Mouse (Mus musculus): ENCODE measurements around the gene Plppr2. TPM values are rescaled to one million over a fixed set of nuclear protein-coding genes. Genes with fewer than 3 reads are reported as not detected.
A peak's percentile ranks its signal among the peaks of the same experiment; 100 is the strongest.

Plppr2 gene
- polyA plus RNA-seq, 1 experiment from 2014 or later: 90.6 TPM

GRCm38 (mm10) chr9:21989230-21990110 is 52.6 kb downstream of the Plppr2 start, which contains the start of gene Rgl3:
Rgl3 (minus strand) TSS chr9:21989446.
- Histone ChIP-seq H3K9me3 (ENCODE audit: control insufficient read depth, low read length) (no peaks in the 10 kb centered on the region), H3K27ac (no peak within 1 kb of the TSS), H3K9ac (peak within 1 kb of the TSS; percentile 12), H3K4me1 (replicated peaks; ENCODE audit: control insufficient read depth, insufficient read depth, low read length) (peaks cover 18% of the 10 kb centered on the region; the same call in 1 of the 2 replicates), H3K4me3 (replicated peaks; ENCODE audit: low read length) (peak within 1 kb of the TSS; percentile 22), H3K27me3 (ENCODE audit: control insufficient read depth, insufficient read depth, low read length) (peaks cover 58% of the 10 kb centered on the region), H3K36me3 (replicated peaks; ENCODE audit: control insufficient read depth, insufficient read depth) (no peaks in the 10 kb centered on the region), H3K4me2 (replicated peaks) (peak within 1 kb of the TSS; percentile 49)
- WGBS: 1% methylated on average over 42 of the region's 42 CpGs
- DNase-seq (ENCODE audit: low spot score) (no peak), ATAC-seq (ENCODE audit: low FRiP score) (no peak)

GRCm38 (mm10) chr9:21992227-21992626 is 55.4 kb downstream of the Plppr2 start:
- no peak overlapping the region for H3K9ac ChIP-seq
- H3K27me3 ChIP-seq (ENCODE audit: control insufficient read depth, insufficient read depth, low read length): peaks cover 46% of the 10 kb centered on the region
- H3K4me3 ChIP-seq (replicated peaks; ENCODE audit: low read length): no peak overlapping the region
- no peak overlapping the region for H3K27ac ChIP-seq
- 79% methylated on average over 4 of the region's 4 CpGs for WGBS
- no peaks in the 10 kb centered on the region for H3K36me3 ChIP-seq (replicated peaks; ENCODE audit: control insufficient read depth, insufficient read depth)
- H3K4me2 ChIP-seq (replicated peaks): no peak overlapping the region
- no peak for DNase-seq (ENCODE audit: low spot score)
- ATAC-seq (ENCODE audit: low FRiP score): no peak
- peaks cover 18% of the 10 kb centered on the region; the same call in 1 of the 2 replicates for H3K4me1 ChIP-seq (replicated peaks; ENCODE audit: control insufficient read depth, insufficient read depth, low read length)
- H3K9me3 ChIP-seq (ENCODE audit: control insufficient read depth, low read length): no peaks in the 10 kb centered on the region

DNA sequence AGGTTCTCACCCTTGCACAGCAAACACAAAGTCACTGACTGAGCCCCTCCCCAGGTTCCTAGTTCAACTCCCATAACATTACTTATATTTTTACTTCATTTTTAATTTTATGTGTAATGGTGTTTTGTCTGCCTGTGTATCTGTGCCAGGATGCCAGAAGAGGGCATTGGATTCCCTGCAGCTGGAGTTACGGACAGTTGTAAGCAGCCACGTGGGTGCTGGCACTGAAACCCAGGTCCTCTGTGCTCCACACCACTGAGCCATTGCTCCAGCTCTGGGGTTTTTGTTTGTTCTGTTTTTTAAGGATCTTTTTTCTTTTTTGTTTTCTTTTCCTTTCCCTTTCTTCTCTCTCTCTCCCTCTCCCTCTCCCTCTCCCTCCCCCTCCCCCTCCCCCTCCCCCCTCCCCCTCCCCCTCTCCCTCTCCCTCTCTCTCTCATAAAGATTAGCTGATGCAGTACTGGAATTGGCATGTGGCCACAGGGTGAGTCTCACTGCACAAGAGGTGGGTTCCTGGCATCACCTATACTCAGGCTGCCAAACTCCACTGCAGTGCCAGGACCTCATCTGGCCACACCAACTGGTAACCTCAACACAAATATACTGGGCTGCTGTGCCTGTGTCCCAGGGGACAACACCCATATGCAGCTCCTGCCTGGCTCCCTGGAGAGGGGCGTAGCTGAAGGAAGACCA is 59.5 kb downstream of the Plppr2 start:
- Histone ChIP-seq H3K36me3 (replicated peaks; ENCODE audit: control insufficient read depth, insufficient read depth) (no peaks in the 10 kb centered on the region), H3K9me3 (ENCODE audit: control insufficient read depth, low read length) (no peaks in the 10 kb centered on the region), H3K4me1 (replicated peaks; ENCODE audit: control insufficient read depth, insufficient read depth, low read length) (no peaks in the 10 kb centered on the region), H3K4me2 (replicated peaks) (no peak overlapping the region), H3K9ac (no peak overlapping the region), H3K4me3 (replicated peaks; ENCODE audit: low read length) (no peak overlapping the region), H3K27me3 (ENCODE audit: control insufficient read depth, insufficient read depth, low read length) (peaks cover 6% of the 10 kb centered on the region), H3K27ac (no peak overlapping the region)
- DNase-seq (ENCODE audit: low spot score) (no peak), ATAC-seq (ENCODE audit: low FRiP score) (no peak)
- 87% methylated on average over 3 of the region's 3 CpGs for WGBS

Other genes with a start within 250 kb of the Plppr2 start
- gene Ldlr, start 213.6 kb upstream of the Plppr2 start, polyA plus RNA-seq (2014; fragmentation: Nextera tagmentation; extraction: Ambion mirVana): 7.3 and 7.9 TPM in 2 replicates
- gene Spc24, start 176.7 kb upstream of the Plppr2 start, polyA plus RNA-seq (2014; fragmentation: Nextera tagmentation; extraction: Ambion mirVana): 17.7 and 18.7 TPM in 2 replicates
- gene Kank2, start 138.3 kb upstream of the Plppr2 start, polyA plus RNA-seq (2014; fragmentation: Nextera tagmentation; extraction: Ambion mirVana): 3.0 and 3.3 TPM in 2 replicates
- gene Angptl8, start 101.5 kb upstream of the Plppr2 start, polyA plus RNA-seq (2014; fragmentation: Nextera tagmentation; extraction: Ambion mirVana): 0.33 and 0.62 TPM in 2 replicates
- gene Dock6, start 84.4 kb upstream of the Plppr2 start, polyA plus RNA-seq (2014; fragmentation: Nextera tagmentation; extraction: Ambion mirVana): 16.3 and 18.0 TPM in 2 replicates
- gene Rab3d, start 18.8 kb upstream of the Plppr2 start, polyA plus RNA-seq (2014; fragmentation: Nextera tagmentation; extraction: Ambion mirVana): 15.2 and 17.3 TPM in 2 replicates
- gene Ccdc159, start 9.6 kb upstream of the Plppr2 start, polyA plus RNA-seq (2014; fragmentation: Nextera tagmentation; extraction: Ambion mirVana): 5.6 and 8.3 TPM in 2 replicates
- gene Tmem205, start 9.5 kb upstream of the Plppr2 start, polyA plus RNA-seq (2014; fragmentation: Nextera tagmentation; extraction: Ambion mirVana): 45.2 and 58.9 TPM in 2 replicates
- 18.2 and 19.9 TPM in 2 replicates for gene Swsap1, start 18.7 kb downstream of the Plppr2 start, polyA plus RNA-seq (2014; fragmentation: Nextera tagmentation; extraction: Ambion mirVana)
- 1.4 and 2.4 TPM in 2 replicates for gene Epor, start 26.5 kb downstream of the Plppr2 start, polyA plus RNA-seq (2014; fragmentation: Nextera tagmentation; extraction: Ambion mirVana)
- 1.3 and 1.9 TPM in 2 replicates for gene Rgl3, start 52.4 kb downstream of the Plppr2 start, polyA plus RNA-seq (2014; fragmentation: Nextera tagmentation; extraction: Ambion mirVana)
- 4.1 and 6.2 TPM in 2 replicates for gene Ccdc151, start 65.6 kb downstream of the Plppr2 start, polyA plus RNA-seq (2014; fragmentation: Nextera tagmentation; extraction: Ambion mirVana)
- 70.1 and 73.6 TPM in 2 replicates for gene Prkcsh, start 65.8 kb downstream of the Plppr2 start, polyA plus RNA-seq (2014; fragmentation: Nextera tagmentation; extraction: Ambion mirVana)
- 129 and 130 TPM in 2 replicates for gene Elavl3, start 115.0 kb downstream of the Plppr2 start, polyA plus RNA-seq (2014; fragmentation: Nextera tagmentation; extraction: Ambion mirVana)
- gene Gm49318, start 134.2 kb downstream of the Plppr2 start, polyA plus RNA-seq (2014; fragmentation: Nextera tagmentation; extraction: Ambion mirVana): not detected in 2 replicates
- gene Zfp653, start 134.3 kb downstream of the Plppr2 start, polyA plus RNA-seq (2014; fragmentation: Nextera tagmentation; extraction: Ambion mirVana): 12.4 and 13.3 TPM in 2 replicates
- 49.3 and 54.4 TPM in 2 replicates for gene Ecsit, start 148.4 kb downstream of the Plppr2 start, polyA plus RNA-seq (2014; fragmentation: Nextera tagmentation; extraction: Ambion mirVana)
- 1.0 and 1.1 TPM in 2 replicates for gene Cnn1, start 162.2 kb downstream of the Plppr2 start, polyA plus RNA-seq (2014; fragmentation: Nextera tagmentation; extraction: Ambion mirVana)
- gene Elof1, start 180.1 kb downstream of the Plppr2 start, polyA plus RNA-seq (2014; fragmentation: Nextera tagmentation; extraction: Ambion mirVana): 192 and 193 TPM in 2 replicates
- 0.47 and 0.60 TPM in 2 replicates for gene Acp5, start 198.7 kb downstream of the Plppr2 start, polyA plus RNA-seq (2014; fragmentation: Nextera tagmentation; extraction: Ambion mirVana)
- gene Pigyl, start 219.8 kb downstream of the Plppr2 start, polyA plus RNA-seq (2014; fragmentation: Nextera tagmentation; extraction: Ambion mirVana): 78.5 and 101 TPM in 2 replicates